Mouse (Mus musculus) central nervous system, embryonic 11.5 days (tissue): ENCODE measurements around the gene Mrpl34. TPM values are rescaled to one million over a fixed set of nuclear protein-coding genes. Genes with fewer than 3 reads are reported as not detected.

Source experiments
- polyA plus RNA-seq: library from polyadenylated mRNA; depleted of rRNA; stranded (reverse); fragments of >200 nt; gene quantifications from 2 replicates; pipeline ENCODE4 v1.2.3, GENCODE M21; 2012; rRNA removed

Mrpl34 gene
- 82.2 and 83.9 TPM in 2 replicates for polyA plus RNA-seq

GRCm38 (mm10) chr8:71464513-71465500 lies at the start of gene Mrpl34:
TSS of gene Mrpl34 (plus strand) at chr8:71464959.

GRCm38 (mm10) chr8:71463188-71464033 lies 1.3 kb upstream of the Mrpl34 start, which contains the start of gene Abhd8:
TSS of gene Abhd8 (minus strand) at chr8:71463655.

GRCm38 (mm10) chr8:71468916-71469315 lies 4.2 kb downstream of the Mrpl34 start, which contains the start of gene Dda1:
TSS of gene Dda1 (plus strand) at chr8:71469199.

GRCm38 (mm10) chr8:71485142-71486135 lies 20.7 kb downstream of the Mrpl34 start, which contains the start of gene Ano8:
TSS of gene Ano8 (minus strand) at chr8:71485963.

GRCm38 (mm10) chr8:71487691-71488445 lies 23.1 kb downstream of the Mrpl34 start, which contains the start of gene Gtpbp3:
TSS of gene Gtpbp3 (plus strand) at chr8:71488103.

GRCm38 (mm10) chr8:71511644-71512043 lies 46.9 kb downstream of the Mrpl34 start, which contains the start of gene Plvap:
TSS of gene Plvap (minus strand) at chr8:71511752.

Other genes starting within 250 kb of the Mrpl34 start
- 33.5 and 37.4 TPM in 2 replicates for gene Myo9b, start 192.2 kb upstream of the Mrpl34 start, polyA plus RNA-seq
- gene Haus8, start 192.0 kb upstream of the Mrpl34 start, polyA plus RNA-seq: 40.0 and 52.5 TPM in 2 replicates
- 132 and 143 TPM in 2 replicates for gene Use1, start 98.1 kb upstream of the Mrpl34 start, polyA plus RNA-seq
- gene Ocel1, start 93.7 kb upstream of the Mrpl34 start, polyA plus RNA-seq: 1.9 and 2.5 TPM in 2 replicates
- 71.4 and 73.9 TPM in 2 replicates for gene Nr2f6, start 83.0 kb upstream of the Mrpl34 start, polyA plus RNA-seq
- 7.8 and 7.9 TPM in 2 replicates for gene Ushbp1, start 69.2 kb upstream of the Mrpl34 start, polyA plus RNA-seq
- 128 and 175 TPM in 2 replicates for gene Babam1, start 68.1 kb upstream of the Mrpl34 start, polyA plus RNA-seq
- 46.1 and 53.5 TPM in 2 replicates for gene Ankle1, start 58.9 kb upstream of the Mrpl34 start, polyA plus RNA-seq
- gene Abhd8, start 1.3 kb upstream of the Mrpl34 start, polyA plus RNA-seq: 63.1 and 67.7 TPM in 2 replicates
- 70.7 and 98.5 TPM in 2 replicates for gene Dda1, start 4.2 kb downstream of the Mrpl34 start, polyA plus RNA-seq
- 64.5 and 107 TPM in 2 replicates for gene Ano8, start 21.0 kb downstream of the Mrpl34 start, polyA plus RNA-seq
- gene Gtpbp3, start 23.1 kb downstream of the Mrpl34 start, polyA plus RNA-seq: 30.7 and 37.4 TPM in 2 replicates
- gene Plvap, start 46.8 kb downstream of the Mrpl34 start, polyA plus RNA-seq: 29.5 and 39.7 TPM in 2 replicates
- 0.48 and 0.52 TPM in 2 replicates for gene Ccdc194, start 60.8 kb downstream of the Mrpl34 start, polyA plus RNA-seq
- gene Bst2, start 72.5 kb downstream of the Mrpl34 start, polyA plus RNA-seq: 15.8 and 19.0 TPM in 2 replicates
- gene Mvb12a, start 78.0 kb downstream of the Mrpl34 start, polyA plus RNA-seq: 62.6 and 71.2 TPM in 2 replicates
- gene Tmem221, start 93.9 kb downstream of the Mrpl34 start, polyA plus RNA-seq: 0.22 and 0.23 TPM in 2 replicates
- gene Nxnl1, start 101.6 kb downstream of the Mrpl34 start, polyA plus RNA-seq: not detected in 2 replicates
- 50.4 and 64.7 TPM in 2 replicates for gene Slc27a1, start 103.9 kb downstream of the Mrpl34 start, polyA plus RNA-seq
- gene Pgls, start 127.2 kb downstream of the Mrpl34 start, polyA plus RNA-seq: 126 and 164 TPM in 2 replicates
- 6.1 and 12.4 TPM in 2 replicates for gene Fam129c, start 132.7 kb downstream of the Mrpl34 start, polyA plus RNA-seq
- 65.9 and 99.7 TPM in 2 replicates for gene Colgalt1, start 146.0 kb downstream of the Mrpl34 start, polyA plus RNA-seq
- 15.4 and 19.3 TPM in 2 replicates for gene Unc13a, start 206.8 kb downstream of the Mrpl34 start, polyA plus RNA-seq
- gene Jak3, start 211.3 kb downstream of the Mrpl34 start, polyA plus RNA-seq: 3.5 TPM in 2 replicates
- gene Insl3, start 224.3 kb downstream of the Mrpl34 start, polyA plus RNA-seq: 0.57 and 1.1 TPM in 2 replicates
- gene B3gnt3, start 236.8 kb downstream of the Mrpl34 start, polyA plus RNA-seq: 0.40 and 0.66 TPM in 2 replicates